Mouse (Mus musculus) bone marrow macrophage, adult 2 months (primary cell): ENCODE results near the gene Wnk3. TPM values are rescaled to one million over a fixed set of nuclear protein-coding genes. Genes with fewer than 3 reads are reported as not detected.

Source experiments
- H3K27ac ChIP-seq: 2 replicates; pipeline ENCODE4 v1.5.1; 2012; ENCODE audit warnings: low read depth, low read length; ENCODE audit not compliant: insufficient read depth
- H3K4me1 ChIP-seq: 2 replicates; pipeline ENCODE4 v1.6.1; 2012; ENCODE audit warnings: low read length; ENCODE audit not compliant: control insufficient read depth, insufficient read depth
- H3K4me3 ChIP-seq: 2 replicates; pipeline ENCODE4 v1.5.1; 2012; ENCODE audit warnings: mild to moderate bottlenecking, low read length, moderate library complexity; ENCODE audit not compliant: insufficient read depth
- CTCF ChIP-seq: IDR thresholded peaks from 2 replicates; pipeline ENCODE4 v1.5.1; 2012; ENCODE audit warnings: low read depth, mild to moderate bottlenecking, low read length, moderate library complexity
- POLR2A ChIP-seq: IDR thresholded peaks from 2 replicates; pipeline ENCODE4 v1.6.1; 2012; ENCODE audit warnings: mild to moderate bottlenecking, low read depth, low read length, borderline replicate concordance
- polyA plus RNA-seq: library from polyadenylated mRNA; stranded (reverse); fragments of >200 nt; gene quantifications from 2 replicates; pipeline ENCODE4 v1.2.4, GENCODE M21; 2012; ENCODE audit not compliant: missing spikeins, insufficient read depth, insufficient read length

Gene Wnk3
- polyA plus RNA-seq, 1 experiment, result not detected

- Histone ChIP-seq H3K4me3 (peak overlapping the region; percentile 77), H3K4me1 (peaks cover 18% of the 10 kb centered on the region), H3K27ac (no peak overlapping the region)
- TF ChIP-seq POLR2A (no peak), CTCF (no peak)
Observed at GRCm38 (mm10) chrX:151345333-151346125, 147.7 kb downstream of the Wnk3 start.

- H3K27ac ChIP-seq, result no peak overlapping the region
- H3K4me3 ChIP-seq, result no peak overlapping the region
- H3K4me1 ChIP-seq, result peaks cover 18% of the 10 kb centered on the region
- TF ChIP-seq CTCF, result no peak
- TF ChIP-seq POLR2A, result no peak
Observed at GRCm38 (mm10) chrX:151347278-151347677, 149.4 kb downstream of the Wnk3 start.

- no peak overlapping the region for H3K27ac ChIP-seq
- no peak overlapping the region for H3K4me3 ChIP-seq
- H3K4me1 ChIP-seq, result peaks cover 18% of the 10 kb centered on the region
- TF ChIP-seq CTCF (no peak), POLR2A (no peak)
Observed at GRCm38 (mm10) chrX:151349322-151349721, 151.4 kb downstream of the Wnk3 start.

Other genes with a start within 250 kb of the Wnk3 start
- 11.1 and 11.5 TPM in 2 replicates for gene Gnl3l, start 180.8 kb upstream of the Wnk3 start, polyA plus RNA-seq
- gene Fgd1, start 151.9 kb upstream of the Wnk3 start, polyA plus RNA-seq, result 0.24 and 0.34 TPM in 2 replicates
- 10.4 and 11.5 TPM in 2 replicates for gene Tsr2, start 101.5 kb upstream of the Wnk3 start, polyA plus RNA-seq
- gene Fam120c, start 146.1 kb downstream of the Wnk3 start, polyA plus RNA-seq, result 1.8 and 2.6 TPM in 2 replicates